Mouse (Mus musculus): ENCODE measurements around the gene Nsun6. TPM values are rescaled to one million over a fixed set of nuclear protein-coding genes. Genes with fewer than 3 reads are reported as not detected.

Nsun6 gene
- total RNA-seq, 2 experiments from 2014 or later, result 5.5 to 5.8 TPM

DNA sequence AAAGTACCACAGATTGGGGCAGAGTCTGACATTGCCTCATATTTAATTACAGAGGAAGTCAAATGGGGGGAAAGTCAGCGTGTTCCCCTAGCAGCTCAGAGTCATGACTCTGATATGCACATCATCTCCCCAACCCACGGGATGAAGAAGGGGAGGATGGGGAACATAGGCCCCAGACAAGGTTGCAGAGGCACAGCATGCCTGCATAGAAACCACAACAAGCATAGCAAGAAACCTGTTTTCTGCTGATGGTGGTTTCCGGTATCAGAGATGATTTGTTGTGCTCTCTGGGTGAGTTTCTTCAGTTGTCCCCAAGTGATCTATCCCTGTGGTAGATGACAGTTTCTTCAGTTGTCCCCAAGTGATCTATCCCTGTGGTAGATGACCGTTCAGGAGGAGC lies 62.3 kb downstream of the Nsun6 start:
- no peak for DNase-seq

DNA sequence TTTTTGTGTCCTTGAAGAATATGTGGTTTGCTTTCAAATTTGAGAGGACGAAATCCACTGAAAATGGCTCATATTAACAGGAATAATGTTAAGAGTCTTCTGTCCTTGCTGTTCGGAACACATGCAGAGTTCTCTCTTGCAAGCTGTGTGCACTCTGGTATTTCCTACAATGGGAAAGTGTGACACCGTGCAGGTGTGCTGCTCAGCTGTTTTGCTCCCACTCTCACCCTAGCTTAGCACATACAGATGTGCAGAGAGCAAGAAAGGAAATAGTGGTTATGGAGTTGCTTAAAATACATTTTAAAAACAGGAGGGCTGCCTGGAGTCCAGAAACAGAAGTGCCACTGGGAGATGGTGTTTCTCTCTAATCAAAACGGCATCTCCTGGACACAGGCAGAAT lies 65.5 kb downstream of the Nsun6 start:
- DNase-seq, result no peak

DNA sequence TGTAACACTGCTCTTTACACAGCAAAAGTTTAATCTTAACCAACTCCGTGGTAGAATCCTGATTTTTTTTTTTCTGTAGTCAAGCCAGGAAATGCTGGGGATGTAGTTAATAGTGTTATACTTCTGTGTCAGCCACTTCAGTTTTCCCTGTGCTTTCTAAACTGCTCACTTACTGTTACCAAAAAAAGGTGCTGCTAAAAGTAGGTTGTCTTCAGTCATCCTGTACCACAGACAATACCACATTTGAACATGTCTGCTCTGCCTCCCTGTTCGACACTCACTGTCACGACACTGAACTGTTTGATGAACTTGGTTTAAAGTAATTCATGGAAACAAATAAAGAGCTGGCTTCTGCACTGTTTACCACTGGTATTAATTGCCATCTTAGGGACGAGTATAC lies 66.4 kb downstream of the Nsun6 start:
- DNase-seq, result no peak

DNA sequence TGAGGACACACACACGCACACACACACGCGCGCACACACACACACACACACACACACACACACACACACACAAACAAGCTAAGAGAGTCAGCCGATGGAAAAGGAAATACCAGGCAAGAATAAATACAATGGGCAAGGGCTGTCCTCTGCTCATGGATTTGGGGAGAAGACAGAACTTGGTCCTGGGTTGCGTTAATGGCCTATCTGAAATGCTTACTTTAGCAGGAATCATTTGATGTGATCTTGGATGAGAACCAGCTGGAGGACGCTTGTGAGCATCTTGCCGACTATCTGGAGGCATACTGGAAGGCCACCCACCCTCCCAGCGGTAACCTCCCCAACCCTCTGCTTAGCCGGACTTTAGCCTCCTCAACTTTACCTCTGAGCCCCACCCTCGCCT lies 70.8 kb downstream of the Nsun6 start:
- DNase-seq, result no peak

DNA sequence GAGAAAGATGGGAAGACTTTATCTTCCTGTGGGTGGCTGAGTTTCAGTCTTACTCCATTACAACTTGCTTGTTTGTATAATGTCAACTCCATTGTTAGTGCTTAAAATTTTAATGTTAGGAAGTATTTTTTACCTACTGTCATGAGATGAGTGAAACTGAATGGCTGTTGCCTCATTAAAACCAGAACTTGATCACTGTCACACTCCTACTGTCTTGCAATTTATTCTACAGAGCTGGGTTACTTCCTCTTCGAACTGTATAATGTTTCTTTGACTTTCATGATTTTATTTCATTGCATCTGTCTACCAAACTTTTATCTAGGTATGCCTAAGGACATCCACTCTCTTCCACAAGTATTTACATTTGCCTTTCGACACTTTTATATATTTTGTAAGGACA lies 93.4 kb downstream of the Nsun6 start:
- DNase-seq, result no peak

DNA sequence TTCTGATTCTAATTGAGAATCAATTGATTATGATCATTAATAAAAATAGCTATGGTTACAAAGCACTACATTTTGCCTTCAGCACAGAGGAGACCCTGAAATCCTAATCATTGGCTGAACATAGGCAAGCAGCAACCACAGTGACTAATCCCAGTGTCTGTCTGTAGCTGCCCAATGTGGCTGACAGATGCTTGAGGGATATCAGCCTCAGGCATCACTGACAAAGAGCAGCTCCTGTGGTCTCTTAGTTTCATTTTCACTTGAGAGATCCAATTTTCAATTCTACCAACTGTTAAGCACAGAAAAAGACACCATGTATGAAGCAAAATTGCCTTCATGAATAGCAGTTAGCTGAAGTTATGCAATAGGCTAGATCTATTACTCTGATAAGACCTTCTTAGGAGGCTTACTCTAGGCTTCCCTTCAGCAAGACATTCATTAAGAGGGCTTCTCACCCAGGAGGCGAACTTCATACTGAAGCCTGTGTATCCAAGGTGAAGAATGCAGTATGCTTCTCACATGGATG lies 93.8 kb downstream of the Nsun6 start:
- no peak for DNase-seq

DNA sequence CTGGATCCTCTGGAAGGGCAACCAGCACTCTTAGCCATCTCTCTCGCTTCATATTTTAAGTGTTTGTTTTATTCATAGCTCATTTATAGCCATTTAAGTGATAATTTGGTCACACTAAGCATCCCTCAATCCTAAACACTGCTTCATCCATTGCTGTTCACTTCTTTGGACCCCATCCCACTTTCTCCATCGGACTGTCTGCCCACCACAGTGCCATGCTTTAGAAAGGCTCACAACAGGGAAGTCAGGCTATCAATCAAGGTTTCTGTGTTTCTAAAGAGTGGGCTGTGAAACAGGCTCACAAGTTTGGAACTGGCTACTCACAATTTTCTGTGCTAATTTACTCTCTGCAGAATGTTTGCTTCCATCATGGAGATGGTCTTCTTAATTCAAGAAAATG lies 101.8 kb downstream of the Nsun6 start:
- no peak for DNase-seq

Other genes with a start within 250 kb of the Nsun6 start
- 10 to 100 TPM; 20.5 to 22.6 TPM for gene Arl5b, start 5.7 kb downstream of the Nsun6 start, total RNA-seq (2021)